8 mouse cellular contexts compared by ENCODE assay signal in genomic region chr11:32363610-32364220, GRCm38 (mm10). TPM values are rescaled to one million over a fixed set of nuclear protein-coding genes. Genes with fewer than 3 reads are reported as not detected.
DNase-seq lines count a peak whose midpoint lies in the region; ATAC-seq and TF ChIP-seq lines count a peak whose summit lies in the region.

No protein-coding gene starts in this region.

- H3K9me3 ChIP-seq in heart, embryonic 14.5 days (ENCODE audit: control insufficient read depth, low read length), result no peaks in the 10 kb centered on the region
- H3K9me3 ChIP-seq in heart, embryonic 10.5 days, result no peaks in the 10 kb centered on the region
- no peaks in the 10 kb centered on the region for H3K9me3 ChIP-seq in hindbrain, embryonic 12.5 days (replicated peaks)
- no peaks in the 10 kb centered on the region for H3K9me3 ChIP-seq in midbrain, postnatal 0 days (ENCODE audit: low read length)

- TF ChIP-seq CTCF in midbrain, postnatal 0 days (IDR thresholded peaks at IDR 0.05), result no peak

- DNase-seq in heart, embryonic 10.5 days (ENCODE audit: low spot score), result no peak
- DNase-seq in thymus, postnatal 0 days (ENCODE audit: low spot score), result peak; percentile 45
- no peak for DNase-seq in thymus, adult 18-20 months
- DNase-seq in midbrain, postnatal 0 days (ENCODE audit: low spot score), result peak; percentile 90
- no peak for DNase-seq in yolk sac, embryonic 10.5 days (ENCODE audit: low spot score)
- no peak for DNase-seq in spleen, postnatal 14 days (ENCODE audit: low spot score in 2 of 2)

- WGBS in heart, embryonic 14.5 days, result 29% methylated on average over 3 of the region's 3 CpGs
- WGBS in heart, embryonic 10.5 days, result 60% methylated on average over 3 of the region's 3 CpGs
- 56% methylated on average over 3 of the region's 3 CpGs for WGBS in hindbrain, embryonic 12.5 days
- WGBS in midbrain, postnatal 0 days, result 64% methylated on average over 3 of the region's 3 CpGs

- no peak overlapping the region for H3K4me2 ChIP-seq in heart, embryonic 14.5 days (ENCODE audit: low read length)
- H3K4me2 ChIP-seq in hindbrain, embryonic 12.5 days (replicated peaks), result no peak overlapping the region
- no peak overlapping the region for H3K4me2 ChIP-seq in midbrain, postnatal 0 days (ENCODE audit: low read depth, low read length, poor library complexity, severe bottlenecking)

- peak overlapping the region; percentile 4 to 14; a peak in 1 of 4 replicates for H3K27ac ChIP-seq in heart, embryonic 14.5 days (replicated peaks in 1 of 2; ENCODE audit: control insufficient read depth in 1 of 2, insufficient read depth in 1 of 2, low read depth in 2 of 2, low read length in 2 of 2)
- H3K27ac ChIP-seq in heart, embryonic 10.5 days, result no peak overlapping the region; the same call in 1 of the 2 replicates
- H3K27ac ChIP-seq in hindbrain, embryonic 12.5 days, result peak overlapping the region; percentile 56
- peak overlapping the region; percentile 44 for H3K27ac ChIP-seq in midbrain, postnatal 0 days (ENCODE audit: low read depth, low read length)

- ATAC-seq in heart, embryonic 14.5 days (ENCODE audit: insufficient number of reproducible peaks, insufficient read depth, low FRiP score, low read depth), result peak; percentile 71
- ATAC-seq in hindbrain, embryonic 12.5 days (ENCODE audit: low FRiP score), result peak; percentile 74
- ATAC-seq in midbrain, postnatal 0 days (ENCODE audit: low FRiP score), result peak; percentile 72; the same call in 1 of the 2 replicates

- H3K36me3 ChIP-seq in heart, embryonic 14.5 days (ENCODE audit: control insufficient read depth, insufficient read depth, low read length), result no peaks in the 10 kb centered on the region
- peaks cover 8% of the 10 kb centered on the region for H3K36me3 ChIP-seq in heart, embryonic 10.5 days
- H3K36me3 ChIP-seq in hindbrain, embryonic 12.5 days, result no peaks in the 10 kb centered on the region; the same call in 1 of the 2 replicates
- H3K36me3 ChIP-seq in midbrain, postnatal 0 days (ENCODE audit: insufficient read depth, low read length), result peaks cover 3% of the 10 kb centered on the region

- no peak overlapping the region for H3K9ac ChIP-seq in heart, embryonic 14.5 days (ENCODE audit: low read length)
- no peak overlapping the region for H3K9ac ChIP-seq in hindbrain, embryonic 12.5 days
- no peak overlapping the region for H3K9ac ChIP-seq in midbrain, postnatal 0 days (replicated peaks; ENCODE audit: low read length, poor library complexity, severe bottlenecking)

- H3K27me3 ChIP-seq in heart, embryonic 14.5 days (ENCODE audit: control insufficient read depth, insufficient read depth, low read length), result no peaks in the 10 kb centered on the region
- H3K27me3 ChIP-seq in heart, embryonic 10.5 days (ENCODE audit: insufficient read depth, poor library complexity, severe bottlenecking), result no peaks in the 10 kb centered on the region
- no peaks in the 10 kb centered on the region for H3K27me3 ChIP-seq in hindbrain, embryonic 12.5 days
- no peaks in the 10 kb centered on the region for H3K27me3 ChIP-seq in midbrain, postnatal 0 days (ENCODE audit: insufficient read depth, low read length)

- H3K4me1 ChIP-seq in heart, embryonic 14.5 days (ENCODE audit: control insufficient read depth in 2 of 2, insufficient read depth in 2 of 2, low read length in 2 of 2), result peaks cover 35 to 51% of the 10 kb centered on the region in 2 experiments
- peaks cover 69% of the 10 kb centered on the region for H3K4me1 ChIP-seq in heart, embryonic 10.5 days
- peaks cover 29% of the 10 kb centered on the region for H3K4me1 ChIP-seq in hindbrain, embryonic 12.5 days
- no peaks in the 10 kb centered on the region for H3K4me1 ChIP-seq in midbrain, postnatal 0 days (ENCODE audit: insufficient read depth, low read length)

- no peak overlapping the region for H3K4me3 ChIP-seq in heart, embryonic 14.5 days (ENCODE audit: control insufficient read depth in 1 of 2, insufficient read depth in 1 of 2, low read depth in 1 of 2, low read length in 2 of 2)
- no peak overlapping the region for H3K4me3 ChIP-seq in heart, embryonic 10.5 days
- no peak overlapping the region for H3K4me3 ChIP-seq in hindbrain, embryonic 12.5 days
- H3K4me3 ChIP-seq in midbrain, postnatal 0 days (ENCODE audit: low read depth, low read length), result no peak overlapping the region

RNA-seq across cellular contexts. Expression of gene Sh3pxd2b, which starts 16.1 kb away (rescaled TPM):
- 12.6 and 13.3 TPM in 2 replicates for polyA plus RNA-seq in heart, embryonic 14.5 days (2014; fragmentation: Nextera tagmentation; extraction: Ambion mirVana)
- polyA plus RNA-seq in heart, embryonic 10.5 days (2016; fragmentation: Nextera tagmentation; extraction: Ambion mirVana), result 14.9 and 16.8 TPM in 2 replicates
- polyA plus RNA-seq in thymus, postnatal 0 days (2015; fragmentation: Nextera tagmentation; extraction: Ambion mirVana), result 2.3 and 2.7 TPM in 2 replicates
- polyA plus RNA-seq in hindbrain, embryonic 12.5 days (2016; fragmentation: Nextera tagmentation; extraction: Ambion mirVana), result 29.5 and 31.7 TPM in 2 replicates
- 46.4 and 47.5 TPM in 2 replicates for total RNA-seq in midbrain, postnatal 0 days (2014; rRNA removed)
- polyA plus RNA-seq in midbrain, postnatal 0 days (2015; fragmentation: Nextera tagmentation; extraction: Ambion mirVana), result 8.6 and 8.7 TPM in 2 replicates

Comparison
In these comparisons a context has a peak if more than half of its experiments do, and no peak if none do; other contexts are left out.
1. DNase-seq: peak in thymus, postnatal 0 days (single experiment) and midbrain, postnatal 0 days (single experiment); none in heart, embryonic 10.5 days (single experiment), thymus, adult 18-20 months (0 of 2), yolk sac, embryonic 10.5 days (single experiment) and spleen, postnatal 14 days (0 of 2).
2. Peak in every context shown above with its lines, with median percentiles within 50 percentile points of each other: ATAC-seq.